Mouse (Mus musculus) olfactory bulb, adult 2 months (tissue): Measurements from ENCODE around the gene Ugt3a1.

ENCODE experiments used
- CTCF ChIP-seq: fragments of 200-500 bp; IDR thresholded peaks from 2 replicates; pipeline ENCODE4 v1.5.1; 2012; ENCODE audit warnings: low read depth, mild to moderate bottlenecking, low read length, moderate library complexity; ENCODE audit not compliant: insufficient read depth
- POLR2A ChIP-seq: fragments of 200-500 bp; IDR thresholded peaks from 2 replicates; pipeline ENCODE4 v1.6.1; 2012; ENCODE audit warnings: mild to moderate bottlenecking, low read depth, low read length, moderate library complexity; ENCODE audit not compliant: insufficient read depth

- TF ChIP-seq POLR2A (no peak), CTCF (no peak)
Observed at GRCm38 (mm10) chr15:9279596-9279995, 2.9 kb downstream of the Ugt3a1 start.
